Mouse (Mus musculus) hindbrain, postnatal 0 days (tissue): ENCODE data around the gene Fryl. TPM values are rescaled to one million over a fixed set of nuclear protein-coding genes. Genes with fewer than 3 reads are reported as not detected.

Experiments used
- ATAC-seq: fragments of 200-750 bp; cut with Nextera tagmentation; 2 replicates; pipeline ENCODE4 v1.8.0; 2017; ENCODE audit warnings: mild to moderate bottlenecking, moderate TSS enrichment, moderate library complexity
- DNase-seq: peaks from one replicate; pipeline ENCODE4 v3.0.0-alpha.2; 2015; ENCODE audit warnings: low spot score
- H3K27ac ChIP-seq: fragments of 300-500 bp; sonication (generic); 2 replicates; pipeline ENCODE4 v1.5.1; 2014; ENCODE audit warnings: mild to moderate bottlenecking
- H3K27me3 ChIP-seq: fragments of 300-500 bp; sonication (generic); 2 replicates; pipeline ENCODE4 v1.6.1; 2014; ENCODE audit warnings: low read length, mixed read lengths; ENCODE audit not compliant: insufficient read depth
- H3K36me3 ChIP-seq: fragments of 300-500 bp; sonication (generic); 2 replicates; pipeline ENCODE4 v1.6.1; 2014; ENCODE audit warnings: low read length, mixed read lengths; ENCODE audit not compliant: insufficient read depth
- H3K4me1 ChIP-seq: fragments of 300-500 bp; sonication (generic); 2 replicates; pipeline ENCODE4 v1.6.1; 2014; ENCODE audit warnings: antibody characterized with exemption, low read length, mixed read lengths; ENCODE audit not compliant: insufficient read depth
- H3K4me2 ChIP-seq: fragments of 300-500 bp; sonication (generic); 2 replicates; pipeline ENCODE4 v1.6.1; 2014; ENCODE audit warnings: low read depth, mild to moderate bottlenecking, low read length, moderate library complexity, mixed read lengths
- H3K4me3 ChIP-seq: fragments of 300-500 bp; sonication (generic); 2 replicates; pipeline ENCODE4 v1.5.1; 2014; ENCODE audit warnings: low read length
- H3K9ac ChIP-seq: fragments of 300-500 bp; sonication (generic); replicated peaks from 2 replicates; pipeline ENCODE4 v1.6.1; 2014; ENCODE audit warnings: mild to moderate bottlenecking, low read length, moderate library complexity, mixed read lengths
- H3K9me3 ChIP-seq: fragments of 300-500 bp; sonication (generic); 2 replicates; pipeline ENCODE4 v1.6.1; 2016; ENCODE audit warnings: low read length, mixed read lengths
- CTCF ChIP-seq: IDR thresholded peaks from 2 replicates; pipeline ENCODE4 v1.5.1; 2016; ENCODE audit warnings: antibody characterized with exemption, control low read depth, low read depth
- WGBS: fragments of 180-500 bp; shearing (Covaris S2); extraction: QIAGEN DNeasy Blood & Tissue Kit; methylation state at CpG from one replicate; pipeline ENCODE4 v1.1.7; 2014; 5-methylcytosine and 5-hydroxymethylcytosine counted together
- polyA plus RNA-seq: library from polyadenylated mRNA; unstranded; fragments of >200 nt; fragmentation: Nextera tagmentation; extraction: Ambion mirVana; gene quantifications from 2 replicates; pipeline ENCODE4 v1.2.1, GENCODE M21; 2015
- total RNA-seq: library from RNA; depleted of rRNA; stranded (reverse); fragments of >200 nt; gene quantifications from 2 replicates; pipeline ENCODE4 v1.2.3, GENCODE M21; 2014

The Fryl gene
- total and polyA plus RNA-seq, 2 experiments from 2014 or later = 20.5 to 69.4 TPM

GRCm38 (mm10) chr5:73193627-73194026 lies 62.8 kb downstream of the Fryl start:
- Histone ChIP-seq H3K9me3 (no peaks in the 10 kb centered on the region), H3K4me1 (no peaks in the 10 kb centered on the region), H3K27me3 (no peaks in the 10 kb centered on the region), H3K27ac (no peak overlapping the region), H3K4me2 (no peak overlapping the region), H3K9ac (no peak overlapping the region), H3K36me3 (no peaks in the 10 kb centered on the region), H3K4me3 (no peak overlapping the region)
- no peak for TF ChIP-seq CTCF
- WGBS = 80% methylated on average over 10 of the region's 10 CpGs
- DNase-seq (no peak), ATAC-seq (no peak)

GRCm38 (mm10) chr5:73192870-73193576 lies 63.4 kb downstream of the Fryl start:
- Histone ChIP-seq H3K9ac (no peak overlapping the region), H3K4me1 (no peaks in the 10 kb centered on the region), H3K4me3 (no peak overlapping the region), H3K36me3 (no peaks in the 10 kb centered on the region), H3K9me3 (no peaks in the 10 kb centered on the region), H3K27ac (no peak overlapping the region), H3K27me3 (no peaks in the 10 kb centered on the region), H3K4me2 (no peak overlapping the region)
- no peak for TF ChIP-seq CTCF
- no peak for DNase-seq
- no peak for ATAC-seq
- WGBS = 90% methylated on average over 13 of the region's 13 CpGs

- ATAC-seq = no peak
- Histone ChIP-seq H3K4me3 (no peak overlapping the region), H3K9me3 (no peaks in the 10 kb centered on the region), H3K36me3 (no peaks in the 10 kb centered on the region), H3K4me2 (no peak overlapping the region), H3K27ac (no peak overlapping the region), H3K27me3 (no peaks in the 10 kb centered on the region), H3K9ac (no peak overlapping the region), H3K4me1 (no peaks in the 10 kb centered on the region)
- 86% methylated on average over 11 of the region's 11 CpGs for WGBS
- DNase-seq = no peak
- TF ChIP-seq CTCF = no peak
Measured at GRCm38 (mm10) chr5:73191765-73192164, 64.7 kb downstream of the Fryl start.

GRCm38 (mm10) chr5:73190164-73190563 lies 66.3 kb downstream of the Fryl start:
- Histone ChIP-seq H3K36me3 (no peaks in the 10 kb centered on the region), H3K9me3 (no peaks in the 10 kb centered on the region), H3K9ac (no peak overlapping the region), H3K4me2 (no peak overlapping the region), H3K27me3 (no peaks in the 10 kb centered on the region), H3K4me1 (no peaks in the 10 kb centered on the region), H3K27ac (no peak overlapping the region), H3K4me3 (no peak overlapping the region)
- 75% methylated on average over 5 of the region's 5 CpGs for WGBS
- TF ChIP-seq CTCF = no peak
- no peak for ATAC-seq
- no peak for DNase-seq

- Histone ChIP-seq H3K4me1 (no peaks in the 10 kb centered on the region), H3K4me3 (no peak overlapping the region), H3K36me3 (no peaks in the 10 kb centered on the region), H3K4me2 (no peak overlapping the region), H3K9me3 (no peaks in the 10 kb centered on the region), H3K9ac (no peak overlapping the region), H3K27me3 (no peaks in the 10 kb centered on the region), H3K27ac (no peak overlapping the region)
- ATAC-seq = no peak
- DNase-seq = no peak
- TF ChIP-seq CTCF = no peak
- WGBS = 69% methylated on average over 9 of the region's 9 CpGs
Measured at GRCm38 (mm10) chr5:73189443-73190160, 66.8 kb downstream of the Fryl start.

- Histone ChIP-seq H3K27me3 (no peaks in the 10 kb centered on the region), H3K4me1 (no peaks in the 10 kb centered on the region), H3K4me2 (no peak overlapping the region), H3K9ac (no peak overlapping the region), H3K27ac (no peak overlapping the region), H3K4me3 (no peak overlapping the region), H3K36me3 (no peaks in the 10 kb centered on the region), H3K9me3 (no peaks in the 10 kb centered on the region)
- ATAC-seq (no peak), DNase-seq (no peak)
- TF ChIP-seq CTCF = no peak
- WGBS = 80% methylated on average over 7 of the region's 7 CpGs
Measured at GRCm38 (mm10) chr5:73188576-73188975, 67.8 kb downstream of the Fryl start.

GRCm38 (mm10) chr5:73188164-73188563 lies 68.3 kb downstream of the Fryl start:
- H3K27ac ChIP-seq = no peak overlapping the region
- DNase-seq = no peak
- 89% methylated on average over 5 of the region's 5 CpGs for WGBS
- no peaks in the 10 kb centered on the region for H3K36me3 ChIP-seq
- no peaks in the 10 kb centered on the region for H3K9me3 ChIP-seq
- no peaks in the 10 kb centered on the region for H3K27me3 ChIP-seq
- no peak overlapping the region for H3K4me3 ChIP-seq
- H3K4me2 ChIP-seq = no peak overlapping the region
- no peak for TF ChIP-seq CTCF
- no peaks in the 10 kb centered on the region for H3K4me1 ChIP-seq
- no peak for ATAC-seq
- H3K9ac ChIP-seq = no peak overlapping the region
